Mouse (Mus musculus): ENCODE measurements around the gene Sgip1.

Sgip1 gene

DNA sequence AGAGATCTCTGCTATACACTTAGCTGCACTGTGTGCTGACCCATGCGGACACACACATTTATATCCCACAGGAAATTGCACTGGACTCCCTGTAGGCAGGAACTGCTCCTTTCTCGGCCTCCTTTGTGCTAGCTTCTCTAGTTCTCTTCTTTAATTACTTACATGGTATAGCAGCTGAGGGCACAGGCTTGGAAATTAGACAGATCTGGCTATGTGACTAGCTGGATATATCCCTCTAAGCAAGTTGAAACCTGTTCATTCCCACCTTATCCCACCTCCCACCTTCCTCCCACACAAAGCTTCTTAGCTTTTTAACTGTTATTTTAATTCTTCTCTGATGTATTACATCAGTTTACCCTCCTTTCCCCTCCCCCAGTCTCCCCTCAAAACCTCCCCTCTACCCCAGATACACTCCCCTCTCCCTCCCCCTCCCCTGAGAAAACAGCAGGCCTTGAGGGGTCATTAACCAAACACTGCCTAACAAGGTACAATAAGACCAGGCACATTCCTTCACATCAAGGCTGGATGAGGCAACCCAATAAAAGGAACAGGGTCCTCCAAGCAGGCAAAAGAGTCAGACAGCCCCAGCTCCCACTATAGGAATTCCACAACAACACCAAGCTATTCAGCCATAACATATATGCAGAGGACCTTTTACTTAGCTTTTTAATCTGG, 34.6 kb downstream of the Sgip1 start:
- no peak for DNase-seq

DNA sequence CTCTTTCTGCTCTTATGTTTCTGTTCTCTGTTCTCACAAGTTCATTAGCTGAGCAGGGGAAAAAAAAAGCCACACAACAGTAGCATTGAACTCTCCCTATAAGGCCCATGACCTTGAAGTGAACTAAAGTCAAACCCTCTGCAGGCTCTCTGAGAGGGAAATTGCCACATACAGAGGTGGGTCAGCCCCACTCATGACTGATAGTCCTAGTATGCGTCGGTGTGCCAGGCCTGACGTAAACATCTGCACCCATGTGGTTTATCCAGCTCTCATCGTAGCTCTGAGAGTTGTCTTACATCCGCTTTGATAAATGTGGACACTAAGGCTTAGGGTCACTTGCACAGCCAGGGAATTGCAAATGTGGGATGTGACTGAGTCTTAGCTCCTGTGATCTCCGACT, 38.8 kb downstream of the Sgip1 start:
- DNase-seq = no peak

DNA sequence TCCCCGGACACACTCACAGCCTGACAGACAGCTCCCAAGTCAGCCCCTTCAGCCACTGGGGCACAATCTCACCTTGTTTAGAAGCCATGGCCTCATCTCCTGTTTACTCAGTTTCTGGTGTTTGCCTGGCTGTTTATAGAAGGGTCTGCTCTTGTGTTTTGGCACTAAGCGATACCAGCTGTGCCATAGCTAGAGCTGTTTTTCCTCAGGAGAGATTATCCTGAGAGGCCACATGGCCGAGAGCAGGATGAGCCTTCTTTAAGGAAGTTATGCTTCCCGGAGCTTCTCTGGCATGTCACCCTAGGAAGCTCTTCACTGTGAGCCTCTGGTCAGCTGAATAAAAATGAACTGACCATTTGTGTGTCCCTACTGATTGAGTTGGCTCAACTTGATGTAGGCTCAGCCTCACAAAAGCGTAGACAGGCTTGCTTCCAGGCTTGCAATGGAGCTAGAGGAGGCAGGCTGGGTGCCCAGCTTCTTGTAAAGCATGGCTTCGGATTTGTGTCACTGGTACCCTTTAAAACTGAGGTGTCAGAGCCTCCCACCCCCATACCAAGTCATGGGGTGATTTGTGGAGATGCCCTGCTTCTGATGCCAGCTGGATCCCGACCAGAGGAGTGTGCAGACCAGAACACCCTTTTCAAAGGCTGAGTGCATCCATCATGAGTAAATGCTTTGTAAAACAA, 42.1 kb downstream of the Sgip1 start:
- no peak for DNase-seq

DNA sequence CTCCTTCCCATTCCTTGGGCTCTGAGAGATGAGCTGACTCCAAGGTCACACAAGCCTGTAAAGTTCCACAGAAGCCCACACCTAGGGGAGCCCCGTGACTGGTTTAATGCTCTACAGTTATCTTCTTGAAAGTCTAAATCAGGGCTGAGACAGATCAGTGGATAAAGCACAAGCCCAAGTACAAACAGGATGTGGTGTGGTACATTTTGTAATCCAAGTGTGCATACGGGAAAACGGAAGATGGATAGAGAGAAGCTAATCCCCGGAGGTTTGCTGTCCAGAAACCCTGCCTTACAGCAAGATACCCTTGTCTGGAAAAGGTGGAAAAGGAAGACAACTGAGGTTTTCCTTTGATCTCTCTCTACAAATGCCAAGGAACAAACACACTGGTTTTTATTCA, 44.1 kb downstream of the Sgip1 start:
- DNase-seq = no peak

DNA sequence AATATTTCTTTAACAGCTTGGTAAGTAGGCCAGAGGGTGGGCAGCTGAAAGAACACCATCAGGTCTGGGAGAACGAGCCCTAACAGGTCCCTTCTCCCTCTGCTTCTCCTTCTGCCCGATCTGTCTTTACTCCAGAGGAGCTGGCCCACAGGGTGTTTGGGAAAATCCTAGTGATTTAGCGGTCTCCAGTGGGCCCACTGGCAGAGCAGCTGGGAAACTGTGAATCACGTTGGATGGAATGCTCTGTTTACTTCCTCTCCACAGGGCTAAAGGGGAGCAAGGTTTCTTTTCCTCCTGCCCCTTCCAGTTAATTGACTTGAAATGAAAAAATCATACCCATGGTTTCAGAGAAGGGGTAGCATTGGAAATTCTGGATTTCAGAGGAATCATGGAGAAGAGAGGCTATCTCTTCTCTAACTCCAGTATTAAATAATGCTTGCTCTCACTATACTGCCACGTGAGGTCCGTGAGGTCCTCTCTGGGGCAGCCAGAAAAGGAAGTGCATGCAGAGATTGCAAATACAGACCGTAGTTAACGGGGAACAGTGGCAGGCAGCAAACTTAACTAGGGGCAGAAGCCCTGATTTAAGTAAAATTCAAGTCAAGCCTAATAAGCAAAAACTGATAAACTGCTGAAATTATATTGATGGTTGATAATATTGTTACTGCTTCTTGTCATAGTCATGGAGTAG, 51.1 kb downstream of the Sgip1 start:
- DNase-seq = no peak

DNA sequence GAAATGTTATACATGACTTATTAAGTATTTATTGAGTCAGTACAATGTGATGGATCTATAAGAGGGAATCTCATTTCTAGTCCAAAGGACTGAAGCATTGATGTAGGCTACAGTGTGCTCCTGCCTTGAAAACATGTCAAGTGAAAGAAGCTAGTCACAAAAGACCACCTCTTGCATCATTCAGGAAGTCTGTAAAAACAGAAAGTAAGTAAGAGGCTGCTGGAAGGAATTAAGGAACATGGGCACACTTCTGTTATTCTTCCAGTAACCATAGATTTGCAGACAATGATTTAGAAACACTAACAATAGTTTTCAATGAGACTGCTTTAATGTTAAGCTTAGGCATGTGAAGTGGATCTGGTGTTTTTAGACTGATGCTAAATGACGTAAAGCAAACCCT, 60.4 kb downstream of the Sgip1 start:
- no peak for DNase-seq

DNA sequence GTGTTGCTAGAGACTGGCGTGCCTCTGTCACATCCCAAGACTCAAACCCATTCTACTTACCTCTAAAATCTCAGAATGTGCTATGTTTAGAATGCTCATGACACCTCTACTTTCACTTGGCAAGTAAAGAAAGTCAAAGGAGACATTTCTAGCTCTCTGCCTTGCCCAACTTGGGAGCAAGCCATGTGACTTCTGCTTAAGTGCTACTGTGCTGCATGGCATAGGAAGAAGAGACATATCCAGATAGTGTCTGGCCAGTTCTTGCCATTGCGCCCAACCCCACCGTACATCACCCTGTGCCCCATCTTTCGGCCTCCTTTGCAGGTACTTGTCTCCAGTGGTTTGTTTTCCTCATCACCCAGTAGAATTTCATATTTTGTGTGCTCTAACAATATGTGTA, 60.8 kb downstream of the Sgip1 start:
- no peak for DNase-seq

DNA sequence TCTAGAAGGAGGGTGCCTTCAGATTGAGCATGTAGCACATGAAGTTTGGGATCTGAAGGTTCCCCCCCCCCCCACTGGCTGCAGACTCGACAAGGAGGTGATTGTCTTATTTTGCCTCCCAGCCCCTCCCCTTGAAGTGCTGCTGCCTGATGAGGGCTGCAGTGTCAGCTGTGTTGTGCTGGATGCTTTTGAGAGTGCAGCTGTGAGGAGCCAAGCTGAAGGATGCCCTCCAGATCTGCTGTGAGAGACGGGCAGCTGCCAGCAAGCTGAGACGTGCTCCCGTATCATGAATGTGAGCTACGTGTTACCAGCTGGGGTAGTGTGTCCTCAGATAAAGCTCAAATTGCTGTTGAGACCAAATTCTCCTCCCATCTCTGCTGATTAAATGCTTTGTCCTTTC, 63.5 kb downstream of the Sgip1 start:
- no peak for DNase-seq

DNA sequence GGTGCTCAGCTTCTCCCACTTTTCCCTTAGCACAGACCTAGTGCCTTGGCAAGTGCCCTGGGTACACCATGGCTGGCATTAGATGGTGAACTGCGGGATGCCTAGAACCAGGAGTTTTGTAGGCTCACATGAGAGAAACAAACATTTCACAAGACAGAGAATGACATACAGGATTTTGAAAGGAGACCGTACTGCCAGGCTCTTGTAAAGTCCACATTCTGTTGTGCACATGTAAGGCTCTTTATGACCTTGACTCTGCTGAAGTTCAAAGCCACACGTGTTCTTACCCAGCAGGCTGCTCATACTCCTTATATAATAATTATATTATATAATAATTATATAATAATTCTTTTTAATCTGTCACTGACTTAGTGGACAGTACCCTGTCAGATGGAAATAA, 65.9 kb downstream of the Sgip1 start:
- DNase-seq = no peak

DNA sequence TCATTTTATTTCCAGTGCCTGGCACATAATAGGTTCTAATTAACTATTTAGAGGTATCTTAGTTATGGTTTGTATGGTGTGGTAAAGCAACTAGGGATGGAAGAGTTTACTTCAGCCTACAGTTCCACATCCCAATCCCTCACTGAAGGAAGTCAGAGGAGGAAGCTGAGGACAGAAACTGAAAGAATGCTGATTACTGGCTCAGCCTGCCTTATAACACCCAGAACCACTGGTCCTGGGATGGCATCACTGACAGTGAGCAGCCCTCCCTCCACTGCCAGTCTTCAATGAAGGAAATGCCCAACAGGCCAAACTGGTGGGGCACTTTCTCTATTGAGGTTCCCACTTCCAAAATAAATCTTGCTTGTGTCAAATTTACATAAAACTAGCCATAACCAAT, 67.2 kb downstream of the Sgip1 start:
- DNase-seq = no peak

DNA sequence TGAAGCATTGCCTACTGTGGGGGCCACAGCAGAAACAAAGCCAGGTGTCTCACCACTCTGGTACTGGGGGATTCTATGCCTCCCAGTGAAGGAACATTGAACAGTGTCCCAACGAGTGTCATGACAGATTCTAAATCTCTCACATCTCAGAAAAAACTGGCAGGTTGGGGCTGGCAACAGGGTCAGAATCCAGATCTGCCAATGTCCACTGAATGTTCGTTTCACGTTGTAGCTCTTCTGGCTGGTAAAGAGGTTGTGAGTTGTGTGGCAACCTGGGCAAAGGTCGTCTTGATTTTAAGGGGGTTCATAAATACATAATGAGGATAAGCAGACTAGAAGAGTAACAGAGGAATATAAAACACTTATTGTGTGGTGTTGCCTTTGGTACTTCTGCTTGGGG, 68.2 kb downstream of the Sgip1 start:
- DNase-seq = no peak

DNA sequence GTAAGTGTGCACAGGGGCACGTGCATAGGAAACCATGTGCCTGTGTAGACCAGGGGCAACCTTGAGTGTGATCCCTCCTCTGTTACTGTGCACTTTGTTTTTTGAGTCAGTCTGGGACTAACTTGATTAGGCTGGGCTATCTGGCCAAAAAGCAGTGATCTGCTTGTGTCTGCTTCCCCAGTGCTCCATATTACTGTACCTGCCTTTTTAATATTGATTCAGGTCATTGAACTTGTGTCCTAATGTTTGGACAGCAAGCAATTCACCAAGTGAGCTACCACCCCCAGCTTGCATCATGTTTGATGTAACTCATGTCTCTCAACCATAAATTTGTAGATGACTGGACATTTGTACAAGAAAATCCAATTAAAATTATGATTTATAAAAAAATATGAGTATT, 69.2 kb downstream of the Sgip1 start:
- DNase-seq = no peak

DNA sequence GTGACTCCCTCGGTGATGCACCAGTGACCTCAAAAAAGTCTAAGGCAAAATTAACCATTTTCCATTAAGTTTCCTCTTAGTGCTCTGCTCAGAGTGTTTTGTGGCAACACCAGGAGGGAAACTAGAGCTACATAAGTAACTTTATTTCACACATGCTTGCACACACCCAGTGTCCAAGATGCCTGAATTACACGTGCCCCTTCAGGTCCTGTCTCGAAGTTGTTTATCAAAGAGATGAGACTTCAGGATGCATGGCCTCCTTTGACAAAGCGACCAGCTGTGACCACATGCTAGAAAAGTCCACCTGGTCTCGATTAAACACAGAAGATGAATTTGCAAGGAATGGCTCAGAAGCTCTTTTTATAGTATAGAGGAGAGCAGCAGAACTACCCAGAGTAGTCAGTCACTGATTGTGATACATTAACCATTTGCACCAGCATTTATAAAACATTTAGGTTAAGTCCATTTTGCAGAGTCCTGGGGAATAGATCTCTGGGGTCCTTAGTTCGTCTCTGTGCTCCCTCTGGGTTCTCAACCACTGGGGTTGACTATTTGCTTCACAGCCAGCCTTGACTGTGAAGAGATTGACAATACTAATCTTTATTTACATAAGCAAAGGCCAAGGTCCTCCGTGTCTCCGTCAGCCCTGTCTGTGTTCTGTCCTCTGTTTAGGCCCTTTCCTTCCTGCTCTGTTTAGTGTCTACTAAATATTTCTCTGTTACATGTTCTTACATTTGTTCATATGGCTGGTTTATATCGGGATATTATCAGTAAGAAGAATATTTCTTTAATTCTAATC, 70.1 kb downstream of the Sgip1 start:
- DNase-seq = no peak

DNA sequence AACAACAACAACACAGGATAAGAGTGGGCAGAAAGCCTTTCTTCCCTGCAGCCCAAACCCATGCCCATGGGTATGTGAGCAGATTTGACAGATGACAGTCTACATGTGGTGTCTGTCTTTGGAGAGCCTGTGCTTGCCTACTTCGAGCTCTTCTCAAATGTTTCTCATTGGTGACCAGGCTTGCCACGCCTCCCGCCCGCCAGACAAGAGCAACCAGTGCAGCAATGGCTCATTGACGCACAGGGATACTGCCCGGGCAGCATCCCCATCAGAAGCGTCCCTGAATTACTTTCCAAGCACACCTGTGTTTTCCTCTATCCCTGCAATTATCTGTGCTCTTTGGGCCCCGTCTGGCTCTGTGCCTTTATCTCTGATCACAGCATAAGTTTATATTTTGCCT, 72.2 kb downstream of the Sgip1 start:
- no peak for DNase-seq

DNA sequence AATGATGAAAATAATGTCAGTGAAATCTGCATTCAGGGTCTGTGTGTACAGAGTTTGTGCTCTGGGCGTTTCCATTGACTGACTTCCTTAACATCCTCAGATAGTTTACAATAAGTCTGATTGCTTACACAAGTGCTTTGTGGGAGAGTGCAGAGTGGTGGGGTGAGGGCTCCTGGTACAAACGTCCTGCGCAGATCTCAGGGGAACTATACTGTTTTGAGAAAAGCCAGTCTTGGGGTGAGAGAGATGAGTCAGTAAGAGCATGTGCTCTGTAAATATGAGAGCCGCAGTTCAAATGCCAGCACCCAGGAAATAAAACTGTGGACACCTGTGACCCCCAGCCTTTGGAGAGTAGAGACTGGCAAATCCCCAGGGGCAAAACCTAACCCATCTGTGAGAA, 80.7 kb downstream of the Sgip1 start:
- no peak for DNase-seq

DNA sequence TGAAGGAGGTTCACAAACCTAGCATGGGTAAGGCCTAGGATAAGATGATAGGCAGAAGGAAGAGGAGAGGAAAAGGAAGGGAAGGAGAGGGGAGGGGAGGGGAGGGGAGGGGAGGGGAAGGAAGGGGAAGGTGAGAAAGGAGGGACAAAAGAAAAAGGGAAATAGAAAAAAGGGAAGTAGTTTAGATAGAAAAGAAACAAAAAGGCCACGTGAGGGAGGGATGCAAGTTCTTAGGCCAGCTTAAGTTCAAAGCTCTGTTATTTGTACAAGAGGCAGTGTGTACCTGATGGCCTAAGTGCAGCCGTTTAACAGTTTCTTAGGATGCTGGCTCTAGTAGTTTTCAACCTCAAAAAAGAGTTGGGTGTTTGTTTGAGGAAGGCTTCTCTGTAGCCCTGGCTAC, 83.4 kb downstream of the Sgip1 start:
- no peak for DNase-seq

DNA sequence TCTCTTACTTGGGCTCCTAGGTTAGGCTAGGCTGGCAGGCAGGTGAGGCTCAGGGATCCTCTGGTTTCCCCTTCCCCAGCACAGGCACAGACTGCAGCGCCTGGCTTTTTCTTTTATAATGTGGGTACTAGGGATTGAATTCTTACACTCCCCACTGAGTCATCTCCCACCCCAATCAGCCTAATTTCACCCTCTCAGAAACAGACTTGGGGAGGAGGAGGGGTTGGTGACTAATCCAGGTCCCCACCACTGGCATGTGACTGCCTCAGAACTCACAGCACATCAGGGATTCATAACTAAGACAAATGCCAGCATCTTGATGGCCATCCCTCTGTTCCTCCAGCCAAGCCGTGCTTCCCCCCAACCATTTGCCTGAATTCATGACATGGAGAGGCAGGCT, 85.1 kb downstream of the Sgip1 start:
- no peak for DNase-seq

DNA sequence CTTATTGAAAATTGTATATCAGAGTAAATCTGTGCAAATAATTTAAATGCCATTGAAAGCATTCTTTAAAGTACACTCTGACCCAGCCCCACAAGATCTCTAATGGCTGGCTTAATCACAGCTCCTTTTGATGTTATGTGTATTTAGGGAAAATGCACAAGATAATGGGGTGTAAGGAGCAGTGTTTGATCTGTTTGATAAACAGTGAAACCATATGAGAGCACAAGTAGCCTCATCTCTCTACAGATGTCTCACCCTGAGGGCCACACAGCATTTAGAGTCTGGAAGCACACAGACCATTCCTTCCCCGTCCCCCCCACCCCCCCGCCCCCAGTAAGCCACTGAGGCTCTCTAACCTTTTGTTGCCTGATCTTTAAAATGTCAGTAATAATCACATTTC, 87.4 kb downstream of the Sgip1 start:
- no peak for DNase-seq

DNA sequence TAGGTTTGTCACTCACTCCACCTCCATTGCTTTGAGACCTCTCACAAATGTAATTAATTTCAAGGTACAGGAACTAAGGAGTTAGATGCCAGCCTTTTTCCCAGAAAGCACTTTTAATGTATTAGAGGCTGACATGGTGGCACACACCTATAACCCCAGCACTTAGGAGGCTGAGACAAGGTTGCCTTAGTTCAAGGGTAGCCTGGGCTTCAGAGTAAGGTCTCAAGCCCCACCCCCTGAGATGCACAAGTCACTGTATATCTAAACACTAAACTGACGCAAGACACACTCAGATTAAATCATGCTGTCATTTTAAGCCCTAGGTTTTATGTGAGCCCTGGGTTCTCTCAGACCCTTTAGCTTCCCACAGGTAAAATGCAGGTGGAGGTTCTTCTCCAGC, 92.1 kb downstream of the Sgip1 start:
- DNase-seq = no peak

DNA sequence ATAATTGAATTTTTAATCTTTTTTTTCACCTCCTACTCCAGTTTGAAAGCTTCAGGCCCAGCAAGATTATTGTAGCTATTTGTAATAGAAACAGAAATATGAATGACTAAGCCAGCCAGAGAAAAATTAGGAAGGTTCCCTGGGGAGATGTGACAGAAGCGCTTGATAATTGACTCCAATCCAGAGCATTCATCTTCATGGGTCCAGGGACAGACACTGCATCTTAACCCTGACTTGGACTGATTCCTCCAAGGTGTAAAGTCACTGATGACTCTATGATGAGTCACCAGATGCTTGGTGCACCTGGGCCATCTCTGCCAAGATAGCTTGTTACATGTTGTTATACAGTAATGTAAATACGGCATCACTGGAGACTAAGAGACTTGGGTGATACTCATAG, 92.6 kb downstream of the Sgip1 start:
- no peak for DNase-seq

DNA sequence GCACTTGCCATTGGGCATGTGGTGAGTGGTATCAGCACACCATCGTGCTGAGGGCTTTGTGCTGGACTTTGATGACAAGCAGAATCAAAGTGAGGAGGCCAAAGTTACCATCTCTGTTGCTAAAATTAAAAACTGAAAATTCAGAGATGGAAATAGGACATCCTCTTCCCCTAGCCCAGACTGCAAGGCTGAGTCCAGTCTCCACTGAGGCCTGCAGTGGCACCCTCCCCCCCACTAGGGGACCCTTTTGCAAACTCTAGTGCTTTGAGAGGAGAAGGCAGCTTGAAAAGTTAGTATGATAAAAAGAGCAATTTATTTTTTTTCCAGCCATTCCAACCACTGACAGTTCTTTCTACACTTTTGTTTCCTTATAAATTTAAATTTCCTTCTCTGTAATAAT, 93.6 kb downstream of the Sgip1 start:
- no peak for DNase-seq

DNA sequence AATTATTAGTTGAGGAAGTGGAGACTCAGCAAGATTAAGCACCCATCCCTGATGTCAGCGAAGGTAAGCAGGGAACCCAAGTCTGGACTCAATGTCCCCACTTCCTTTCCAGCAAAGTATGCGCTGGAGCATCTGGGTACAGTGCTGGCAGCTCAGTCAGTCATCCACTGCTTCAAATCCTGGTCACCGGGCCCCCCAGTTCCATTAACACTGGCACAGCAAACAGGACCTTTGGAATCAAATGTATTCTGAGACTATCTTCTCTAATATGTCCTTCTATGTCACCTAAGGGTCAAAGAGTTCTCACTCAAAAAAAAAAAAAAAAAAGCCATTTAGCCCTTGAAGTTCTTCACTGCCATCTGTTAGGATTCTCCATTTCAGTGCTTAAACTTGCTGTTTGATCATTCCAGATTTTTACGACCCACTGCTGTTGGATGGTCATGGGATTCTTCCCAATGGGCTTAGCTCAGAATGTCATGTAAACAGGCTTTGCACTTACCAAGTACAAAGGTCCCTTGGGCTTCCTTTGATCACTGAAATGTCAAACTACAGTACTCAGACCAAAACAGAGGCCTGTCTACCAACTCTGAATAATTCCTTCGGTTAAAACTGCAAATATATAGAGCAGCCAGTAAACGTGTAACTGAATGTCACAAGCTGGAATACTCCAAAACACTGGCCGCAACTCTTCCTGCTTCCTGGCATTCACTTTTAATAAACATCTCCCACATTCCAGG, 99.1 kb downstream of the Sgip1 start:
- peak; percentile 34 for DNase-seq
